Mouse (Mus musculus): Measurements from ENCODE around the gene Gm9887.

DNA sequence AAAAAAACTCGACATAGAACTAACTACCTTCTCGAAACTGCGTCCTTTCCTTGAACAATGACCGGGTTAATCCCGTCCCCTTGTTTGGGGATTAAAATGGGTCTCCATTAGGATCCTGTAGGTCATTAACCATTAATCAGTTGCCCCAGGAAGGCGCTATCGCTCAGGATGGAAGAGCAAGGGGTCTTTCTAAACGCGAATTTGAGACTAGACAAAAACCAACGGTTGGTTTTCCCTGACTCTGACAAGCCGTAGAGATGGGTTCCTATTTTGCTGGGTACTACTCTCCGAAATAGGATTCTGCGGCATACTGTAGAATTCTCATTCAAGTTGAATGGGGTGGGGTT is 15.0 kb downstream of the Gm9887 start:
- TF ChIP-seq CTCF (IDR thresholded peaks at IDR 0.05; ENCODE audit: control insufficient read depth, insufficient read depth, low read length) (no peak), POLR2A (IDR thresholded peaks at IDR 0.05; ENCODE audit: borderline replicate concordance, control insufficient read depth, low read depth, low read length) (no peak)
